Mouse (Mus musculus) retina, adult 2 months (tissue): ENCODE results near the gene Il3ra.

Source experiments
- DNase-seq: peaks from one replicate; pipeline ENCODE4 v3.0.0-alpha.2; 2012; ENCODE audit warnings: low read depth, low spot score

Gene Il3ra

DNA sequence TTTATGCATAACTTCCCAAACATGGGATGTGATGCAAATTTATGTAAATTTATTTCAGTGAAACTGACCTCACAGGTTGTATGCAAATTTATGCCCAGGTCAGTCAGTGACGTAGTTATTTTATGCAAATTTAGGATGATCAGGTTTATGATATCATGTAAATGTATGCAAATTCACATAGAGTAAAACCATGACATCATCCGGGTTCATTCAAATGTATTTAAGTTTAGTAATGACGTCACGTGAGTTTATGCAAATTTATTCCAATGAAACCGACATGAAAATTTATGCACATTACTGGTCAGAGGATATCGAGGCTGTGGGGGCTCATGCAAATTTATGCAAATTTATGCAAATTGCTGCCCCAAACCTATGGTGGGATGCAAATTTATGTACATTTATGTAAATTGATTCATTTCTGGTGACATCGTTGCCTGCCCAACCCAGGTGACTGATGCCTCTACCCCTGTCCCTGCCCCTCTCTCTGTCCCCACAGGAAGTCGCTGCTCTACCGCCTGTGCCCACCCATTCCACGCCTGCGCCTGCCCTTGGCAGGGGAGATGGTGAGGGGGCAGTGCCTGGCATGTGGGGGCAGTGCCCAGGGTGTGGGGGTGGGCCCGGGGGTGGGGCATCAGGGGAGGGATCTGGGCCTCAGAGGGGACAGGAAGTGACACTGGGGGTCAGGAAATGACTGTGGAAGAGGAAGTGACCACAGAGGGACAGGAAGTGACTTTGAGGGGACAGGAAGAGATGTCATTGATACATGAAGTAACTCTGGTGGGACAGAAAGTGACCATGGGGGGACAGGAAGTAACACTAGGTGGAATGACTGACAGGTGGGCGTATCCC lies 8.7 kb downstream of the Il3ra start:
- no peak for DNase-seq

DNA sequence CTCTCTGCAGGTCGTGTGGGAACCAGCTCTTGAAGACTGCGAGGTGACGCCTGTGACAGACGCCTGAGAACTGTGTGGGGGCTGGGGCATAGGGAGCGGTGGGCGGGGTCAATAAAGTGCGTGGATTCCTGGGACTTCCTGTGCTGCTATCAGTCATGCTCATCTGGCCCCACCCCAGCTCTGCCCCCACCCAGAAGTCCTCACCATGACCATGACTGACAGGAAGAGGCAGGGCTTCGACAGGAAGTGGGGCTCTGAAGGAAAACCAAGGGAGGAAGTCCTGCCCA lies 9.2 kb downstream of the Il3ra start:
- DNase-seq: no peak

DNA sequence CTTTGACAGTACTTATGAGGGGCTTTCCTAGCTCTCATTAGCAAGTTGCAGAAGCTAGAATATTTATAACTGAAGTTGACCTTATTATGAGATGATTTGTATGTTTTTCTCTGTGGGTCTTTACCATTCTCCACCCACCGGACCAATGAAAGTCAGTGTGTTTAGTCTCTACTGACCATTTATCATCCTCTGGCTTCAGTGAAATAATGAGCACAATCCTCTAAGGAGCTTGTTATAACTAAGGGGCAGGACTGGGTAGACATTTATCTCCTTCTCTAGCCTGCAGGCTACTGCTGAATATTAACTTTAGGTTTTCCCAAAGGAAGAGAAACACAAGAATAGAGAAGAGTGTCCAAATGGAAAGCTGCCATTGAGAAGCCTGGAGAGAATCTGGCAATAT lies 49.5 kb downstream of the Il3ra start:
- DNase-seq: no peak

DNA sequence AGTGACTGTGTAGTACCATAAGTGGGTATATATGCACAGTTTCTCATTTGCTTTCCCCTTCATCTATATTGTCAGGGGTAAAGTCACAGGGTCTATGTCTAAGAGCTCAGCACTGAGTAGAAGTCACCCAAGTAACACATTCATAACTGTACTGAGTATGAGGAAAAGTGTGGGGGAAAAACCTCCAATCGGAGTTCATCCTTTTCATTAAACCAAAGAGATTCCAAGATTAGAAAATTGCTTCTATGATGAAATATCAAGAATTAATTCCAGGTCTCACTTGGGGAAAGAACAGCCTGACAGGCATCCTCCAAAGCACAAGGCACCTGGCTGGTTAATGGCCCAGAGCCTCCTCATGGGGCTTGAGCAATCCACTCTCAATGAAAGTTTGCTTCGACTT lies 54.9 kb downstream of the Il3ra start, which contains the start of gene Olfr721-ps1:
Gene Olfr721-ps1, plus strand, starts transcription at position 301 of the 400 bp plus-strand sequence.
- no peak for DNase-seq
